In the genomic region with DNA sequence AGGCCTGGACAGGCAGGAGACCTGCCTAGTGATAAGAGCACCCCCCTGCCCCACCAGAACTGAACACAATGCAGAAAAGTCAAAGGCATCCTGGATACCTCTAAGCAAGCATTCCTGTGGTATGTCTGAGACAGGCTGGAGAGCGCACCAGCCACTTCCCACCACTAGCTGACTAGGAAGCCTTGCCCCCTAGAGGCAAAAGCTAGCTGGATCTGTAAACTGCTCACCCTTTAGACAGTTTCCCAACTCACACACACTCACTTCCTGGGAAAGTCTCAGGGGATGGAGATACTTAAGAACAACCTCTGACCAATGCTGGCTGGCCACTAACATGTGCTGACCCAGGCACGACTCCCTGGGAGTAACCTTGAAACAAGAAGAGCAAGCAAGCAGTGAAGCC, we compare ENCODE assay signal across 11 mouse cellular contexts. TPM values are rescaled to one million over a fixed set of nuclear protein-coding genes. Genes with fewer than 3 reads are reported as not detected.
DNase-seq lines count a peak whose midpoint lies in the region; ATAC-seq and TF ChIP-seq lines count a peak whose summit lies in the region.
"Had no signal": no experiment of that assay in that cellular context is flagged by ENCODE, and none has a peak within 500 bp of the region (broad histone marks: within the 10 kb centered on the region; RNA-seq: fewer than 3 reads in every experiment).

No protein-coding gene starts in this region.

- ATAC-seq in heart, postnatal 0 days (ENCODE audit: insufficient read depth, low read depth) = no peak
- ATAC-seq in heart, embryonic 12.5 days (ENCODE audit: insufficient number of reproducible peaks, low FRiP score) = no peak
- ATAC-seq in megakaryocyte progenitor cell, adult 5-6 weeks (replicated peaks; ENCODE audit: poor library complexity) = peak; percentile 60
- ATAC-seq in frontal cortex, adult (ENCODE audit: low TSS enrichment) = no peak
- ATAC-seq: activated CD4-positive, CD25-positive, alpha-beta regulatory T cell, adult 4 months; forebrain, embryonic 14.5 days had no signal

- 45% methylated on average over 2 of the region's 2 CpGs for WGBS in heart, postnatal 0 days
- 71% methylated on average over 2 of the region's 2 CpGs for WGBS in heart, embryonic 12.5 days

- no peak for TF ChIP-seq EP300 in heart, postnatal 0 days (IDR thresholded peaks at IDR 0.05; ENCODE audit: low read depth)

- no peaks in the 10 kb centered on the region for H3K9me3 ChIP-seq in heart, postnatal 0 days (replicated peaks; ENCODE audit: control insufficient read depth, low read length)
- H3K9me3 ChIP-seq in heart, embryonic 12.5 days (replicated peaks) = no peaks in the 10 kb centered on the region
- H3K9me3 ChIP-seq: limb, embryonic 12.5 days had no signal

- no peak overlapping the region for H3K27ac ChIP-seq in heart, postnatal 0 days (ENCODE audit: low read depth)
- no peak overlapping the region for H3K27ac ChIP-seq in heart, embryonic 12.5 days (ENCODE audit: poor library complexity, severe bottlenecking)
- H3K27ac ChIP-seq: limb, embryonic 12.5 days had no signal

- no peak overlapping the region for H3K9ac ChIP-seq in heart, postnatal 0 days (replicated peaks; ENCODE audit: low read depth, low read length)
- H3K9ac ChIP-seq in heart, embryonic 12.5 days = no peak overlapping the region
- H3K9ac ChIP-seq: limb, embryonic 12.5 days had no signal

- no peaks in the 10 kb centered on the region for H3K27me3 ChIP-seq in heart, postnatal 0 days (ENCODE audit: control insufficient read depth, insufficient read depth, low read length)
- H3K27me3 ChIP-seq in heart, embryonic 12.5 days (replicated peaks) = no peaks in the 10 kb centered on the region
- H3K27me3 ChIP-seq: limb, embryonic 12.5 days had no signal

- H3K4me1 ChIP-seq in heart, postnatal 0 days (ENCODE audit: control insufficient read depth, insufficient read depth) = 0 out of 2 replicates have a peak, but pooled peaks cover under 1% of the 10 kb centered on the region
- H3K4me1 ChIP-seq in heart, embryonic 12.5 days (replicated peaks) = peaks cover 15% of the 10 kb centered on the region
- H3K4me1 ChIP-seq: limb, embryonic 12.5 days had no signal

- H3K4me3 ChIP-seq in heart, postnatal 0 days (ENCODE audit: low read depth, low read length) = no peak overlapping the region
- H3K4me3 ChIP-seq in heart, embryonic 12.5 days = no peak overlapping the region
- H3K4me3 ChIP-seq: limb, embryonic 12.5 days had no signal

- peak; percentile 42 for TF ChIP-seq CTCF in heart, postnatal 0 days (IDR thresholded peaks at IDR 0.05; ENCODE audit: low read depth)

- H3K4me2 ChIP-seq in heart, postnatal 0 days (ENCODE audit: low read depth, low read length) = no peak overlapping the region
- no peak overlapping the region for H3K4me2 ChIP-seq in heart, embryonic 12.5 days
- H3K4me2 ChIP-seq: limb, embryonic 12.5 days had no signal

- H3K36me3 ChIP-seq in heart, postnatal 0 days (replicated peaks; ENCODE audit: control insufficient read depth, insufficient read depth, low read length) = peaks cover 69% of the 10 kb centered on the region
- peaks cover 82% of the 10 kb centered on the region for H3K36me3 ChIP-seq in heart, embryonic 12.5 days

- peak; percentile 37 for DNase-seq in heart, postnatal 0 days (ENCODE audit: low spot score)
- DNase-seq in lung, postnatal 10 days = peak; percentile 45
- no peak for DNase-seq in lung, postnatal 14 days
- peak; percentile 87 for DNase-seq in NIH3T3 (ENCODE audit: low read depth)
- DNase-seq: cerebellum, adult 8-10 months had no signal

RNA-seq across cellular contexts. Expression of a gene that starts 8.0 kb away (rescaled TPM):
- 204 and 234 TPM in 2 replicates for total RNA-seq in heart, postnatal 0 days (2014; rRNA removed; ENCODE audit: low replicate concordance)
- 89.5 and 93.8 TPM in 2 replicates for polyA plus RNA-seq in heart, postnatal 0 days (2015; fragmentation: Nextera tagmentation; extraction: Ambion mirVana)
- polyA plus RNA-seq in heart, embryonic 12.5 days (2016; fragmentation: Nextera tagmentation; extraction: Ambion mirVana) = 117 and 130 TPM in 2 replicates
- total RNA-seq in megakaryocyte progenitor cell, adult 5-6 weeks (2015) = 16.1 and 16.7 TPM in 2 replicates
- 23.4 and 24.8 TPM in 2 replicates for total RNA-seq in megakaryocyte progenitor cell, adult 5-6 weeks (2017)

RNA-seq across cellular contexts. Expression of a gene that starts 12.9 kb away (rescaled TPM):
- total RNA-seq in heart, postnatal 0 days (2014; rRNA removed; ENCODE audit: low replicate concordance) = 82.6 and 105 TPM in 2 replicates
- 31.9 and 32.6 TPM in 2 replicates for polyA plus RNA-seq in heart, postnatal 0 days (2015; fragmentation: Nextera tagmentation; extraction: Ambion mirVana)
- 32.7 and 33.6 TPM in 2 replicates for polyA plus RNA-seq in heart, embryonic 12.5 days (2016; fragmentation: Nextera tagmentation; extraction: Ambion mirVana)
- total RNA-seq in megakaryocyte progenitor cell, adult 5-6 weeks (2015) = 4.2 and 5.0 TPM in 2 replicates
- total RNA-seq in megakaryocyte progenitor cell, adult 5-6 weeks (2017) = 11.7 and 12.3 TPM in 2 replicates

RNA-seq across cellular contexts. Expression of a gene that starts 40.9 kb away (rescaled TPM):
- 40.6 and 56.4 TPM in 2 replicates for total RNA-seq in heart, postnatal 0 days (2014; rRNA removed; ENCODE audit: low replicate concordance)
- 14.4 and 15.0 TPM in 2 replicates for polyA plus RNA-seq in heart, postnatal 0 days (2015; fragmentation: Nextera tagmentation; extraction: Ambion mirVana)
- 21.9 and 22.2 TPM in 2 replicates for polyA plus RNA-seq in heart, embryonic 12.5 days (2016; fragmentation: Nextera tagmentation; extraction: Ambion mirVana)
- 4.0 and 8.1 TPM in 2 replicates for total RNA-seq in megakaryocyte progenitor cell, adult 5-6 weeks (2015)
- 16.3 and 26.0 TPM in 2 replicates for total RNA-seq in megakaryocyte progenitor cell, adult 5-6 weeks (2017)
